Mouse (Mus musculus): Measurements from ENCODE around the gene Nek11. TPM values are rescaled to one million over a fixed set of nuclear protein-coding genes. Genes with fewer than 3 reads are reported as not detected.

The Nek11 gene
- total RNA-seq, 2 experiments from 2014 or later: not detected

GRCm38 (mm10) chr9:105332436-105333016 is 62.8 kb downstream of the Nek11 start:
- ATAC-seq (replicated peaks; ENCODE audit: low FRiP score, low TSS enrichment, poor library complexity, severe bottlenecking): no peak

- ATAC-seq (replicated peaks; ENCODE audit: low FRiP score, low TSS enrichment, poor library complexity, severe bottlenecking): no peak
These were observed 73.5 kb downstream of the Nek11 start for GRCm38 (mm10) chr9:105321856-105322255.

GRCm38 (mm10) chr9:105313250-105313649 is 82.1 kb downstream of the Nek11 start:
- no peak for ATAC-seq (replicated peaks; ENCODE audit: low FRiP score, low TSS enrichment, poor library complexity, severe bottlenecking)

- no peak for ATAC-seq (replicated peaks; ENCODE audit: low FRiP score, low TSS enrichment, poor library complexity, severe bottlenecking)
These were observed 82.6 kb downstream of the Nek11 start for GRCm38 (mm10) chr9:105312686-105313085.

- ATAC-seq (replicated peaks; ENCODE audit: low FRiP score, low TSS enrichment, poor library complexity, severe bottlenecking): no peak
These were observed 85.6 kb downstream of the Nek11 start for GRCm38 (mm10) chr9:105309553-105310281.

GRCm38 (mm10) chr9:105306042-105306441 is 89.3 kb downstream of the Nek11 start:
- no peak for ATAC-seq (replicated peaks; ENCODE audit: low FRiP score, low TSS enrichment, poor library complexity, severe bottlenecking)

- ATAC-seq (replicated peaks; ENCODE audit: low FRiP score, low TSS enrichment, poor library complexity, severe bottlenecking): no peak
These were observed 93.1 kb downstream of the Nek11 start for GRCm38 (mm10) chr9:105302230-105302629.

GRCm38 (mm10) chr9:105301396-105301795 is 93.9 kb downstream of the Nek11 start:
- no peak for ATAC-seq (replicated peaks; ENCODE audit: low FRiP score, low TSS enrichment, poor library complexity, severe bottlenecking)

- ATAC-seq (replicated peaks; ENCODE audit: low FRiP score, low TSS enrichment, poor library complexity, severe bottlenecking): no peak
These were observed 94.5 kb downstream of the Nek11 start for GRCm38 (mm10) chr9:105300738-105301325.

GRCm38 (mm10) chr9:105284670-105285069 is 110.7 kb downstream of the Nek11 start:
- ATAC-seq (replicated peaks; ENCODE audit: low FRiP score, low TSS enrichment, poor library complexity, severe bottlenecking): no peak

GRCm38 (mm10) chr9:105282725-105283124 is 112.6 kb downstream of the Nek11 start:
- 0 out of 2 replicates have a peak, but pooled peaks have one; percentile 65 for ATAC-seq (replicated peaks; ENCODE audit: low FRiP score, low TSS enrichment, poor library complexity, severe bottlenecking)

GRCm38 (mm10) chr9:105274925-105275324 is 120.4 kb downstream of the Nek11 start:
- no peak for ATAC-seq (replicated peaks; ENCODE audit: low FRiP score, low TSS enrichment, poor library complexity, severe bottlenecking)

- ATAC-seq (replicated peaks; ENCODE audit: low FRiP score, low TSS enrichment, poor library complexity, severe bottlenecking): no peak
These were observed 121.0 kb downstream of the Nek11 start for GRCm38 (mm10) chr9:105274286-105274685.

GRCm38 (mm10) chr9:105272241-105272640 is 123.1 kb downstream of the Nek11 start:
- ATAC-seq (replicated peaks; ENCODE audit: low FRiP score, low TSS enrichment, poor library complexity, severe bottlenecking): no peak

GRCm38 (mm10) chr9:105263140-105263539 is 132.2 kb downstream of the Nek11 start:
- ATAC-seq (replicated peaks; ENCODE audit: low FRiP score, low TSS enrichment, poor library complexity, severe bottlenecking): no peak

GRCm38 (mm10) chr9:105257668-105258067 is 137.7 kb downstream of the Nek11 start:
- ATAC-seq (replicated peaks; ENCODE audit: low FRiP score, low TSS enrichment, poor library complexity, severe bottlenecking): no peak

- no peak for ATAC-seq (replicated peaks; ENCODE audit: low FRiP score, low TSS enrichment, poor library complexity, severe bottlenecking)
These were observed 141.2 kb downstream of the Nek11 start for GRCm38 (mm10) chr9:105254076-105254475.

GRCm38 (mm10) chr9:105252349-105253041 is 142.8 kb downstream of the Nek11 start:
- no peak for ATAC-seq (replicated peaks; ENCODE audit: low FRiP score, low TSS enrichment, poor library complexity, severe bottlenecking)

- no peak for ATAC-seq (replicated peaks; ENCODE audit: low FRiP score, low TSS enrichment, poor library complexity, severe bottlenecking)
These were observed 144.1 kb downstream of the Nek11 start for GRCm38 (mm10) chr9:105251256-105251655.

GRCm38 (mm10) chr9:105244024-105244423 is 151.3 kb downstream of the Nek11 start:
- ATAC-seq (replicated peaks; ENCODE audit: low FRiP score, low TSS enrichment, poor library complexity, severe bottlenecking): 0 out of 2 replicates have a peak, but pooled peaks have one; percentile 52

Data from megakaryocyte-erythroid progenitor cell, adult 5-6 weeks (primary cell).